Mouse (Mus musculus) small intestine, adult 2 months (tissue): ENCODE measurements around the gene Rai1.

Experiments used
- CTCF ChIP-seq: fragments of 200-500 bp; IDR thresholded peaks from 2 replicates; pipeline ENCODE4 v1.5.1; 2012; ENCODE audit warnings: low read depth, mild to moderate bottlenecking, control low read depth, inconsistent platforms, low read length, moderate library complexity, mixed read lengths; ENCODE audit not compliant: insufficient replicate concordance, insufficient read length; ENCODE audit errors: extremely low read depth
- POLR2A ChIP-seq: fragments of 200-500 bp; IDR thresholded peaks from 2 replicates; pipeline ENCODE4 v1.6.1; 2012; ENCODE audit warnings: low read depth, mild to moderate bottlenecking, control low read depth, inconsistent platforms, low read length, moderate library complexity

- TF ChIP-seq CTCF (no peak), POLR2A (no peak)
Measured at GRCm38 (mm10) chr11:60202710-60203638, 98.2 kb downstream of the Rai1 start.
